Mouse (Mus musculus) layer of hippocampus, adult 2 months (tissue): Measurements from ENCODE around the gene Cabp4. TPM values are rescaled to one million over a fixed set of nuclear protein-coding genes. Genes with fewer than 3 reads are reported as not detected.

Experiments
- DNase-seq, 2 experiments: peaks; one replicate each; pipeline ENCODE4 v3.0.0; 2022; ENCODE audit warnings: low spot score in 2 of 2
- H3K27ac ChIP-seq: fragments of 200-600 bp; 2 replicates; pipeline ENCODE4 v1.8.1; 2022
- H3K4me3 ChIP-seq: fragments of 200-600 bp; 2 replicates; pipeline ENCODE4 v1.8.1; 2022; ENCODE audit warnings: mild to moderate bottlenecking
- CTCF ChIP-seq: fragments of 200-600 bp; conservative IDR thresholded peaks from 2 replicates; pipeline ENCODE4 v1.8.1; 2022; ENCODE audit warnings: antibody characterized with exemption, mild to moderate bottlenecking, moderate library complexity
- long read RNA-seq, 2 experiments: library from polyadenylated mRNA; stranded (forward); transcript quantifications; one replicate each; pipeline ENCODE4 v2.0.0; 2021; ENCODE audit warnings: borderline mapping rate in 2 of 2
- total RNA-seq, 2 experiments: library from RNA; stranded (reverse); gene quantifications; 2 replicates each; pipeline ENCODE4 v1.2.3; 2021

Cabp4 gene
- total RNA-seq = under 1 TPM in 1 of 2 experiments, not detected in 1; 0.17 TPM
- long read RNA-seq, experiment 1, partial matches to known transcripts = 0 of 1 reads
- long read RNA-seq, experiment 1, other reads (novel, unspliced or antisense) = 0 of 1 reads
- long read RNA-seq, experiment 2 = 0 reads

GRCm38 (mm10) chr19:4143759-4144268, at the start of gene Cabp4:
TSS of gene Cabp4 (minus strand) at chr19:4144033.
- no peak for DNase-seq

GRCm38 (mm10) chr19:4193129-4193528, 49.3 kb upstream of the Cabp4 start:
- Histone ChIP-seq H3K27ac (peak overlapping the region; percentile 99), H3K4me3 (peak overlapping the region; percentile 88)
- TF ChIP-seq CTCF = no peak
- no peak for DNase-seq

More at GRCm38 (mm10) chr19:4143759-4144268, at the start of gene Cabp4:
- no peak for TF ChIP-seq CTCF
- no peak within 1 kb of the TSS for H3K4me3 ChIP-seq
- H3K27ac ChIP-seq = no peak within 1 kb of the TSS

GRCm38 (mm10) chr19:4192251-4192985, 48.6 kb upstream of the Cabp4 start:
- peak overlapping the region; percentile 99 for H3K27ac ChIP-seq
- no peak for TF ChIP-seq CTCF
- DNase-seq = no peak
- H3K4me3 ChIP-seq = peak overlapping the region; percentile 88

- Histone ChIP-seq H3K4me3 (peak within 1 kb of the TSS; percentile 88), H3K27ac (peak within 1 kb of the TSS; percentile 99)
- TF ChIP-seq CTCF = peak; percentile 86
- DNase-seq = peak; percentile 92 to 96
Measured at GRCm38 (mm10) chr19:4191528-4192250, 47.9 kb upstream of the Cabp4 start, which contains the start of gene Ppp1ca. TSS of gene Ppp1ca (plus strand) at chr19:4192065.

GRCm38 (mm10) chr19:4190831-4191334, 47.0 kb upstream of the Cabp4 start, which contains the start of gene Tbc1d10c:
TSS of gene Tbc1d10c (minus strand) at chr19:4191284.
- no peak for TF ChIP-seq CTCF
- Histone ChIP-seq H3K4me3 (peak within 1 kb of the TSS; percentile 88), H3K27ac (peak within 1 kb of the TSS; percentile 99)
- DNase-seq = no peak

GRCm38 (mm10) chr19:4189051-4189620, 45.3 kb upstream of the Cabp4 start:
- Histone ChIP-seq H3K27ac (no peak overlapping the region), H3K4me3 (no peak overlapping the region)
- no peak for TF ChIP-seq CTCF
- DNase-seq = no peak

GRCm38 (mm10) chr19:4187303-4187702, 43.5 kb upstream of the Cabp4 start:
- Histone ChIP-seq H3K4me3 (no peak overlapping the region), H3K27ac (no peak overlapping the region)
- DNase-seq = no peak
- TF ChIP-seq CTCF = no peak

DNA sequence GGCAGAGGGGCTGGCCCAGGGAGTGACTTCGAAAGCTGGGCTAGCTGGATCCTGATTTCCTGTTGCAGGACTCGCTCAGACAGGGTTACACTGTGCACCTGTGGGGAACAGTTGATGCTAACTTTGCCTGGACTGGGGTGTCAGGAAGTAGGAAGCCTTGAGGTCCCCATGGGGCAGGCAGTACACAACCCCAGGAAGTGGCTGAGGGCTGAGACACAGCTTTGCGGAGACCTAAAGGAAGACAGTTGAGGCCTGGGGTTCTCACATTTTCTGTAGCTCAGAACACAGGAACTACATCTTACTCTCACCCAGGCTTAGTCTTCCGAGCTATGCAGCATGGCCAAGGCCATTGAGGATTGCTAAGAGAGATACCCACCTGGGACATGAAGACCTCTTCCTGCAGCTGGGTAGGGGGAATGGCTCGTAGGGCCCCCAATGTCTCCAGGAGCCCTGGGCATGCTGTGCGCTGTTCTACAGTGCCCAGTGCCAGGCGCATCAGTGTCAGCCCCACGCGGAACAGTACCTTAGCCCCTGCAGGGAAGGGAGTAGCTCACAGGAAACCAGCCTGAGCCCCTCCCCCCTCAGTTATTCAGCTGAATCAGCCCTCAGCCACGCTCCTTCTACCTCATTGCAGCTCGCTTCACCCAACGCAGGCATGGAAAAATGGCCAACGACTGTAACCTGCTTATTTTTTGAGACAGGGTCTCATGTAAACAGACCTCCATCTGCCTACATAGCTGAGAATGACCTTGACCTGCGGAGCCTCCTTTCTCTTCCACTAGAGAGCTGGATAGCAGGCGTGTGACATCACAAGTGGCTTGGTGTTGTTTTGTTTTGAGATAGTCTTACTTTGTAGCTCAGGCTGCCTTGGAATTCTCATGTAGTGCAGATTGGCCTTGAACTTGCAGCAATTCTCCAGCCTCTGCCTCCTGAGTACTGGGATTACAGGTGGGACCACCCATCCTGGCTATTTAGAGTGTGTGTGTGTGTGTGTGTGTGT, 41.4 kb upstream of the Cabp4 start:
- H3K27ac ChIP-seq = peak overlapping the region; percentile 86; the same call in 1 of the 2 replicates
- no peak for TF ChIP-seq CTCF
- no peak overlapping the region for H3K4me3 ChIP-seq
- DNase-seq = no peak

DNA sequence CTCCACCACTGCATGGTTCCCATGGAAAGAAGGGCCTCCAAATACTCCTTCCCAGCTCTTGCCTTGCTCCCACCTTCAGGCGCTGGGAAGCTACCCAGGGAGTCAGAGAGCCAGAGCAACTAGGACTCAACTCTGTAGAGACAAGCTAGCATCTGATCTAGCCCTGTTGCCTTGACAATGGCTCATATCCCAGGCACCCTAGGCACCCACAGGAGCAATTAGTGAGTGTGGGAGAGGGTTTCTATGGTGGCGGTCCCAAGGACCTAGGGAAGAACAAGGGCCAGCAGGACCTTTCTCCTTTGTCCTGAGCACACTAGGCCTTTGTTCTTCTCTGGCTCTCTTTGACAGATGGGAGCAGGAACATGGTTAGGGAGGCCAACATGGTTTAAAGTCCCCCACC, 39.9 kb upstream of the Cabp4 start:
- Histone ChIP-seq H3K4me3 (no peak overlapping the region), H3K27ac (peak overlapping the region; percentile 86)
- DNase-seq = no peak
- TF ChIP-seq CTCF = no peak

GRCm38 (mm10) chr19:4181892-4182291, 38.1 kb upstream of the Cabp4 start:
- DNase-seq = peak; percentile 68 to 77
- Histone ChIP-seq H3K4me3 (no peak overlapping the region), H3K27ac (peak overlapping the region; percentile 86)
- no peak for TF ChIP-seq CTCF

DNA sequence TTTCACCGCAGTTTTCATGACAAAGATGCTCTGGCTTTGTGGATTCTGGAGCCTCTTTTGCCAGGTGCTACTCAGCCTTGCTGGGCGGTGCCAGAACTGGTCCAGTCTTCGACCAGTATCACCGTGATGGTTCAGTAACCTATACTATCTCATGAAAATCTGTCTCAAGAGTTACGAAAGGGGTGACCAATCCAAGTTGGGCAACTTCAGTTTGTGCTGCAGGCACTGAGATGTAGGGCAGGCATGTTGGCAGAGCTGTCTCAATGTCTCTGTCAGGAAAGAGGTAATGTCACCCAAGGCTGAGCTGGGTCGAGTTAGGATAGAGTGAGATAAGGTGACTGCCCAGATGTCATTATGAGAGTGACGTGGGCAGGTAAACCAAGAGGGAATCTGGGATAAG, 36.6 kb upstream of the Cabp4 start:
- Histone ChIP-seq H3K4me3 (no peak overlapping the region), H3K27ac (no peak overlapping the region)
- no peak for TF ChIP-seq CTCF
- DNase-seq = no peak
